Mouse (Mus musculus) CH12.LX (cell line): ENCODE data around the gene Ankrd33. TPM values are rescaled to one million over a fixed set of nuclear protein-coding genes. Genes with fewer than 3 reads are reported as not detected.

ENCODE experiments used
- DNase-seq: peaks from one replicate; pipeline ENCODE4 v3.0.0-alpha.2; 2013; ENCODE audit errors: extremely low read depth
- H3K27ac ChIP-seq: 2 replicates; pipeline ENCODE4 v1.5.1; 2012; ENCODE audit warnings: low read depth, mild to moderate bottlenecking, control low read depth, moderate library complexity; ENCODE audit not compliant: insufficient read depth
- H3K27me3 ChIP-seq: replicated peaks from 2 replicates; pipeline ENCODE3; 2012; ENCODE audit warnings: inconsistent platforms
- H3K36me3 ChIP-seq, 2 experiments: replicated peaks in 1 of 2; 2 replicates each; pipeline versions ENCODE3 to v1.6.1; 2012; ENCODE audit warnings: inconsistent platforms in 1 of 2, low read length in 1 of 2, mild to moderate bottlenecking in 1 of 2, mixed read lengths in 1 of 2, moderate library complexity in 1 of 2; ENCODE audit not compliant: control insufficient read depth in 1 of 2, insufficient read depth in 1 of 2
- H3K4me1 ChIP-seq, 2 experiments: 2 replicates each; pipeline ENCODE4 v1.6.1; 2012; ENCODE audit warnings: inconsistent platforms in 1 of 2, moderate library complexity in 1 of 2; ENCODE audit not compliant: insufficient read depth in 2 of 2, control insufficient read depth in 1 of 2
- H3K4me2 ChIP-seq: 2 replicates; pipeline ENCODE4 v1.6.1; 2012; ENCODE audit warnings: low read depth, mild to moderate bottlenecking, control low read depth; ENCODE audit not compliant: poor library complexity, insufficient read depth, severe bottlenecking
- H3K4me3 ChIP-seq, 3 experiments: fragments of 150-350 bp in 1 of 3; sonication (generic) in 1 of 3; replicated peaks in 1 of 3; 2 replicates each; pipeline versions ENCODE3 to v1.5.1; 2011 to 2012; ENCODE audit warnings: low read depth in 2 of 3, low read length in 2 of 3, mild to moderate bottlenecking in 2 of 3, moderate library complexity in 2 of 3, control low read depth in 1 of 3, improper control_type of control experiment in 1 of 3, inconsistent platforms in 1 of 3, mixed read lengths in 1 of 3; ENCODE audit not compliant: poor library complexity in 1 of 3
- H3K79me2 ChIP-seq: replicated peaks from 2 replicates; pipeline ENCODE4 v1.6.1; 2012; ENCODE audit warnings: mild to moderate bottlenecking, moderate library complexity; ENCODE audit not compliant: control insufficient read depth, poor library complexity, insufficient read depth, severe bottlenecking; ENCODE audit errors: extremely low read depth
- H3K9ac ChIP-seq: 2 replicates; pipeline ENCODE4 v1.6.1; 2012; ENCODE audit warnings: low read depth, mild to moderate bottlenecking, control low read depth, moderate library complexity; ENCODE audit not compliant: insufficient read depth
- H3K9me3 ChIP-seq: replicated peaks from 2 replicates; pipeline ENCODE3; 2012; ENCODE audit warnings: low read length, inconsistent platforms, mixed read lengths
- EP300 ChIP-seq: IDR thresholded peaks from 2 replicates; pipeline ENCODE4 v1.6.1; 2011; ENCODE audit warnings: low read length, improper control_type of control experiment
- ETS1 ChIP-seq: conservative IDR thresholded peaks from 2 replicates; pipeline ENCODE4 v1.6.1; 2012; ENCODE audit warnings: low read depth, mild to moderate bottlenecking, inconsistent platforms, low read length, improper control_type of control experiment, moderate library complexity
- JUND ChIP-seq: conservative IDR thresholded peaks from 2 replicates; pipeline ENCODE4 v1.6.1; 2011; ENCODE audit warnings: low read depth, low read length, improper control_type of control experiment
- MYC ChIP-seq: IDR thresholded peaks from 2 replicates; pipeline ENCODE4 v1.6.1; 2011; ENCODE audit warnings: low read depth, mild to moderate bottlenecking, improper control_type of control experiment, low read length
- NELFE ChIP-seq: IDR thresholded peaks from 2 replicates; pipeline ENCODE4 v1.6.1; 2011; ENCODE audit warnings: low read depth, low read length, improper control_type of control experiment
- POLR2A ChIP-seq: IDR thresholded peaks from 2 replicates; pipeline ENCODE4 v1.6.1; 2011; ENCODE audit warnings: low read depth, mild to moderate bottlenecking, improper control_type of control experiment, low read length
- POLR2AphosphoS2 ChIP-seq: IDR thresholded peaks from 2 replicates; pipeline ENCODE4 v1.6.1; 2011; ENCODE audit warnings: low read depth, low read length, improper control_type of control experiment
- TBP ChIP-seq: conservative IDR thresholded peaks from 2 replicates; pipeline ENCODE4 v1.6.1; 2011; ENCODE audit warnings: low read depth, low read length, improper control_type of control experiment
- TCF12 ChIP-seq: IDR thresholded peaks from 2 replicates; pipeline ENCODE4 v1.6.1; 2014; ENCODE audit warnings: low read depth, mild to moderate bottlenecking, inconsistent platforms, low read length, improper control_type of control experiment
- ZMIZ1 ChIP-seq: IDR thresholded peaks from 2 replicates; pipeline ENCODE4 v1.6.1; 2012; ENCODE audit warnings: low read depth, mild to moderate bottlenecking, inconsistent platforms, low read length, improper control_type of control experiment
- dilution Hi-C: fragments of 300-500 bp; cut with MboI; formaldehyde crosslinking; loops from 2 replicates; pipeline ENCODE4 v1.14.3; 2020; ENCODE audit warnings: low sequenced_read_pairs; ENCODE audit not compliant: extremely low pct_unique_long_range_greater_than_20kb, extremely low pct_ligation_motif_present
- in situ Hi-C: fragments of 300-500 bp; cut with MboI; formaldehyde crosslinking; loops from 3 replicates; pipeline ENCODE4 v1.14.3; 2019; ENCODE audit warnings: low sequenced_read_pairs, low pct_ligation_motif_present, low pct_unique_long_range_greater_than_20kb, mixed read lengths
- polyA plus RNA-seq: library from polyadenylated mRNA; unstranded; fragments of >175 nt; gene quantifications from 2 replicates; pipeline ENCODE4 v1.2.1, GENCODE M21; 2012; ENCODE audit warnings: low read depth; ENCODE audit not compliant: insufficient read length
- total RNA-seq, 2 experiments: library from RNA; depleted of rRNA; stranded (reverse); fragments of 300-350 nt in 1 of 2; fragments of >200 nt in 1 of 2; gene quantifications; 2 replicates each; pipeline ENCODE4 v1.2.3; 2012 to 2014

Gene Ankrd33
- total and polyA plus RNA-seq, 3 experiments: not detected

DNA sequence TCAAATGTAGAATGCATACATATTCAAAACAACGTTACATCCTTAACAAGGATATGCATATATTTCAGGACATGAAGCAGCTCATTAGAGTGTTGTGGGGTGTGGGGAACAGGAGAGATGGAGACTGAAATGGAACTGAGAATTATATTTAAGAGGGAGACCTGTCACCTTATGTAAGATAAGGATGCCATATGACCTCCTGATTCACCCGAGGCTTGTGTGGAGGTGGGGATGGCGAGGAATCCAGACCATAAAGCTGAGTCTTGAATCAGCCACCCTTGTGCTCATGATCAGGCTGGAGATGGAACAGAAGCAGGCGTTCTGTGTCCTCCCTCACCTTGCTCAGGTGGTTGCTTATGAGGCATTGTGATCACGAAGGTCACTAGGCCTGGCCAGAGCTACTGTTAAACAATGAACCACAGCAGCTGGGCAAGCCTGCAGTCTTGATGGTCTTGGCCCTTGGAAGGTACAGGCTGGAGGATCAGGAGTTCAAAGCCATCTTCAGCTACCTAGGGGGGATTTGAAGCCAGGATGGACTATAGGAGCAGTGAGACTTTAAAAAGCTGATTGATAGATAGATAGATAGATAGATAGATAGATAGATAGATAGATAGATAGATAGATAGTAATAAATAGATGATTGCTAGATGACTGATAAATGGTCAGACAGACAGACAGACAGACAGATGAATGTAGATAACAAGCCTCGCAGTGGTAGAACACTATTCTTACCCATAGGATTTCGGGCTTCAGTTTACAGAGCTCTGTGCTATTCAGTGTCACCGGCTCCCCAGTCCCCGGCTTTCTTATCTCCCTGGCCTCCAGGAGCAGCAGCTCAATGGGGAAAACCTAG is 36.1 kb downstream of the Ankrd33 start:
- no peak overlapping the region for H3K4me3 ChIP-seq
- H3K36me3 ChIP-seq: no peaks in the 10 kb centered on the region
- no peak overlapping the region for H3K9ac ChIP-seq
- H3K4me1 ChIP-seq: peaks cover 25 to 78% of the 10 kb centered on the region in 2 experiments
- no peak overlapping the region for H3K4me2 ChIP-seq
- H3K27me3 ChIP-seq: no peaks in the 10 kb centered on the region
- TF ChIP-seq JUND: no peak
- peak; percentile 42; the same call in 1 of the 2 replicates for TF ChIP-seq NELFE
- TF ChIP-seq ETS1: 0 out of 2 replicates have a peak, but pooled peaks have one; percentile 16
- TF ChIP-seq TBP: peak; percentile 96
- TF ChIP-seq POLR2A: peak; percentile 90
- TF ChIP-seq TCF12: peak; percentile 30; the same call in 1 of the 2 replicates
- peak; percentile 99 for TF ChIP-seq ZMIZ1
- no peak; the same call in 1 of the 2 replicates for TF ChIP-seq POLR2AphosphoS2
- H3K27ac ChIP-seq: no peak overlapping the region
- H3K79me2 ChIP-seq: no peaks in the 10 kb centered on the region
- peak; percentile 43 for DNase-seq
- dilution Hi-C loops (no loop called here), in situ Hi-C loops (no loop called here)
- H3K9me3 ChIP-seq: peaks cover 5% of the 10 kb centered on the region

GRCm38 (mm10) chr15:101154700-101155616 is 39.4 kb downstream of the Ankrd33 start:
- Histone ChIP-seq H3K4me2 (no peak overlapping the region), H3K9ac (no peak overlapping the region), H3K36me3 (no peaks in the 10 kb centered on the region), H3K9me3 (peaks cover 10% of the 10 kb centered on the region), H3K27ac (no peak overlapping the region), H3K4me3 (no peak overlapping the region), H3K79me2 (no peaks in the 10 kb centered on the region), H3K4me1 (peaks cover 15 to 55% of the 10 kb centered on the region in 2 experiments; a peak in 3 of 4 replicates), H3K27me3 (no peaks in the 10 kb centered on the region)
- dilution Hi-C loops (no loop called here), in situ Hi-C loops (no loop called here)
- no peak for DNase-seq
- no peak for TF ChIP-seq EP300
- TF ChIP-seq MYC: no peak
- TF ChIP-seq JUND: no peak
